Mouse (Mus musculus) thymus, adult 2 months (tissue): ENCODE data around the gene Gstk1. TPM values are rescaled to one million over a fixed set of nuclear protein-coding genes. Genes with fewer than 3 reads are reported as not detected.

Experiments
- DNase-seq: peaks from one replicate; pipeline ENCODE4 v3.0.0; 2021
- H3K27ac ChIP-seq: fragments of 200-500 bp; 2 replicates; pipeline ENCODE4 v1.5.1; 2012; ENCODE audit warnings: low read length, control low read depth; ENCODE audit not compliant: control insufficient read depth, insufficient read depth
- H3K27me3 ChIP-seq: fragments of 200-500 bp; 2 replicates; pipeline ENCODE4 v1.6.1; 2012; ENCODE audit warnings: mild to moderate bottlenecking, low read length, moderate library complexity, mixed read lengths; ENCODE audit not compliant: control insufficient read depth, insufficient read depth
- H3K36me3 ChIP-seq: fragments of 200-500 bp; 2 replicates; pipeline ENCODE4 v1.6.1; 2012; ENCODE audit warnings: mild to moderate bottlenecking, low read length, moderate library complexity; ENCODE audit not compliant: control insufficient read depth, insufficient read depth
- H3K4me1 ChIP-seq: fragments of 200-500 bp; replicated peaks from 2 replicates; pipeline ENCODE4 v1.6.1; 2012; ENCODE audit warnings: low read length; ENCODE audit not compliant: control insufficient read depth, insufficient read depth
- H3K4me3 ChIP-seq: fragments of 200-500 bp; 2 replicates; pipeline ENCODE4 v1.5.1; 2012; ENCODE audit warnings: mild to moderate bottlenecking, low read length, control low read depth, moderate library complexity; ENCODE audit not compliant: control insufficient read depth, insufficient read depth
- CTCF ChIP-seq: fragments of 200-500 bp; IDR thresholded peaks from 2 replicates; pipeline ENCODE4 v1.5.1; 2012; ENCODE audit warnings: mild to moderate bottlenecking, control low read depth, low read length, moderate library complexity, borderline replicate concordance; ENCODE audit not compliant: control insufficient read depth, poor library complexity, insufficient read depth; ENCODE audit errors: extremely low read depth
- POLR2A ChIP-seq: fragments of 200-500 bp; IDR thresholded peaks from 2 replicates; pipeline ENCODE4 v1.6.1; 2012; ENCODE audit warnings: mild to moderate bottlenecking, low read length, control low read depth, moderate library complexity; ENCODE audit not compliant: control insufficient read depth, poor library complexity, insufficient read depth; ENCODE audit errors: extremely low read depth
- WGBS: fragments of 180-500 bp; shearing (Covaris S2); methylation state at CpG from one replicate; pipeline ENCODE4 v1.1.7; 2018; 5-methylcytosine and 5-hydroxymethylcytosine counted together
- polyA plus RNA-seq: library from polyadenylated mRNA; depleted of rRNA; stranded (reverse); fragments of >200 nt; gene quantifications from 2 replicates; pipeline ENCODE4 v1.2.3, GENCODE M21; 2012

Gene Gstk1
- polyA plus RNA-seq, 1 experiment = 11.7 TPM

GRCm38 (mm10) chr6:42229610-42230009 is 16.1 kb upstream of the Gstk1 start:
- H3K27me3 ChIP-seq = no peaks in the 10 kb centered on the region
- TF ChIP-seq POLR2A (no peak), CTCF (no peak)
- H3K27ac ChIP-seq = no peak overlapping the region
- 89% methylated on average over 4 of the region's 4 CpGs for WGBS
- no peaks in the 10 kb centered on the region for H3K36me3 ChIP-seq
- no peak overlapping the region for H3K4me3 ChIP-seq
- DNase-seq = no peak
- H3K4me1 ChIP-seq = no peaks in the 10 kb centered on the region

- DNase-seq = no peak
- no peak overlapping the region for H3K4me3 ChIP-seq
- TF ChIP-seq CTCF (no peak), POLR2A (no peak)
- H3K27ac ChIP-seq = no peak overlapping the region
- no peaks in the 10 kb centered on the region for H3K27me3 ChIP-seq
- no peaks in the 10 kb centered on the region for H3K36me3 ChIP-seq
- WGBS = 97% methylated on average over 3 of the region's 3 CpGs
- no peaks in the 10 kb centered on the region for H3K4me1 ChIP-seq
Measured at GRCm38 (mm10) chr6:42231191-42231590, 14.5 kb upstream of the Gstk1 start.

DNA sequence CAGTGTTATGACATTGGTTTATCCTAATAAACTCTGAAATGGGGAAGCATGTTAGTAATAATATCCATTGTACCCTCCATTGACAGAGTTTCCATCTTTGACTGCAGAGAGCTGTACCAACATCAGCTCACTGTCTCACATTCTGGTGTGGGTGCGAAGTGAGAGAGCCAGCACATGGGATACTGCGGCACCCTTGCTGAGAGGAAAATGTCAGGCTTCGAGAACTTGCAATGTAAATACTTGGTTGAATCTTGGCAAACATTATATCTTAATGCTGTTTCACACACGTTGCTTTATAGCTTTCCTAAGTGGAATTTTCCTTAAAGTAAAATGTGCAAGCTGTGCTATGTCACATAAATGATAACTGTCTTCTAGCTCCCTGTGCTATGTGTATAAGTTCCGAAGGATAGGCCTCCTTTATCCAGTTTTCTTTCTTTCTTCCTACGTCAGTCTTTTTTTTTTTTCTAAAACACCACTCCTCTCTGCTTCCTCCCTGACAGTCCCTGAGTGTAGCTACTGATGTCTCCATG is 8.4 kb upstream of the Gstk1 start:
- Histone ChIP-seq H3K4me3 (no peak overlapping the region), H3K27ac (no peak overlapping the region), H3K27me3 (no peaks in the 10 kb centered on the region), H3K36me3 (no peaks in the 10 kb centered on the region), H3K4me1 (no peaks in the 10 kb centered on the region)
- no peak for DNase-seq
- TF ChIP-seq POLR2A (no peak), CTCF (no peak)
- 88% methylated on average over 6 of the region's 6 CpGs for WGBS

DNA sequence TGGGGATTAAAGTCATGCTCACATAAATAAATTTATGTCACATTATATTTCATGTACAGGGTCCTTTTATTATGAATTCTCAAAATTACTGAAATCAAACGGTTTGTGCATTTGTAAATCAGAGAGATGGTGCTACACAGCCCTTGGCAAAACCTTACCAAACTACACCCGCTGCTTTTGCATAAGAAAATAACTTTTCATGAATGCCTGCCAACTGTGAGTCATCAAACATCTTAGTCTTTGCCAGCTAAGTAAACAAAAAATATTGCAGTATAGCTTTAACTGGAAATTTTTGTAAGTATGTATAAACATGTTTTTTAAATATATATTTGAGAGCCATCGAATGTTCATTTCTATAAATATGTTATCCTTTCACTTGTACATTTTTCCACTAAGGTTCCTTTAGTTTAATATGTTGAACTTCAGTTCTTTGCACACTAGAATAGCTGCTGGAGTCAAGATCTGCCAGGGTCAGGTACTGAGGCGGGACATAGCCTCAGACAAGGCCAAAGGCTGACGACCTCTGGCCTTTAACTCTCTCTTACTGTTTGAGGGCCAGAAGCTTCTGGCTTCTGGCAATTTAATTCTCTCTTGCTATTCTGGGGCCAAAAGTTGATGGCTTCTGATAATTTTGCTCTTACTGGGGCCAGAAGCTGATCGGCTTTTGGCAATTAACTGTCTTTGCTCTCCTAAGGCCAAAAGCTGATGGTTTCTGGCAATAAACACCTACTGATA is 4.3 kb upstream of the Gstk1 start:
- Histone ChIP-seq H3K36me3 (no peaks in the 10 kb centered on the region), H3K4me3 (no peak overlapping the region), H3K27me3 (no peaks in the 10 kb centered on the region), H3K27ac (no peak overlapping the region), H3K4me1 (peaks cover 6% of the 10 kb centered on the region)
- 93% methylated on average over 6 of the region's 6 CpGs for WGBS
- no peak for TF ChIP-seq CTCF
- no peak for TF ChIP-seq POLR2A
- DNase-seq = no peak

- Histone ChIP-seq H3K4me1 (peaks cover 7% of the 10 kb centered on the region), H3K27me3 (no peaks in the 10 kb centered on the region), H3K27ac (no peak overlapping the region), H3K36me3 (no peaks in the 10 kb centered on the region), H3K4me3 (no peak overlapping the region)
- peak; percentile 14 for DNase-seq
- 76% methylated on average over 8 of the region's 8 CpGs for WGBS
- TF ChIP-seq POLR2A = no peak
- TF ChIP-seq CTCF = no peak
Measured at GRCm38 (mm10) chr6:42247173-42247572, 1.4 kb downstream of the Gstk1 start.

GRCm38 (mm10) chr6:42247981-42248380 is 2.2 kb downstream of the Gstk1 start:
- no peaks in the 10 kb centered on the region for H3K27me3 ChIP-seq
- DNase-seq = no peak
- no peak overlapping the region for H3K27ac ChIP-seq
- no peak overlapping the region for H3K4me3 ChIP-seq
- 97% methylated on average over 1 of the region's 1 CpGs for WGBS
- TF ChIP-seq POLR2A = no peak
- no peaks in the 10 kb centered on the region for H3K36me3 ChIP-seq
- H3K4me1 ChIP-seq = peaks cover 7% of the 10 kb centered on the region

DNA sequence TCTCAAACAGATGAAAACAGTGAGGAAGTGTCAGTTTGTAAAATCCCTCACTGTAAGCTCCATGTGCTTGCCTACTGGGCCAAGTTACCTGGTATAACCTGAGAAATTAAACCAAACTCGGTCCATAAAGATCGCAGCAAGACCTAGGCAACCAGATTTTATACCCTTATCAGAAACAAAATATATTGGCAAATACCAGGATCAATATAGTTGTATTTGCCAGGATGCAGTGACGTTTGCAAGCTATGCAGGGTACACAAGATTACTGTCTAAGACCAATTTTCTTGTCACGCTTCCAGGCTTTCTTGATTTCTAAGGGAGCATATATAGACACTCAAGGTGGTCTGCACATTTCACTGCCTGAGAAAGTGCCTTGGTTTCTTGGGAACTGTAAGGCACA is 6.1 kb downstream of the Gstk1 start:
- H3K4me3 ChIP-seq = no peak overlapping the region
- 93% methylated on average over 4 of the region's 4 CpGs for WGBS
- TF ChIP-seq CTCF (no peak), POLR2A (no peak)
- no peaks in the 10 kb centered on the region for H3K27me3 ChIP-seq
- H3K36me3 ChIP-seq = no peaks in the 10 kb centered on the region
- no peak for DNase-seq
- H3K4me1 ChIP-seq = no peaks in the 10 kb centered on the region
- no peak overlapping the region for H3K27ac ChIP-seq
